Mouse (Mus musculus) hematopoietic stem cell, adult 5-6 weeks (primary cell): ENCODE measurements around the gene Zfp607b. TPM values are rescaled to one million over a fixed set of nuclear protein-coding genes. Genes with fewer than 3 reads are reported as not detected.

ENCODE experiments used
- ATAC-seq, 2 experiments: fragments of 125-278 bp in 1 of 2; replicated peaks in 1 of 2; 2 replicates each; pipeline ENCODE4 v1.8.0; 2016 to 2017; ENCODE audit warnings: inconsistent platforms in 2 of 2, mild to moderate bottlenecking in 2 of 2, moderate number of reproducible peaks in 2 of 2, low read depth in 1 of 2, moderate TSS enrichment in 1 of 2; ENCODE audit not compliant: low FRiP score in 2 of 2, poor library complexity in 2 of 2, severe bottlenecking in 2 of 2, insufficient read depth in 1 of 2, low TSS enrichment in 1 of 2
- total RNA-seq: library from RNA; stranded (forward); fragments of 172-1452, 232-1000 nt; gene quantifications from 2 replicates; pipeline ENCODE4 v1.2.3, GENCODE M21; 2017

The Zfp607b gene
- total RNA-seq, 1 experiment from 2014 or later = 1.4 TPM

- ATAC-seq = no peak
These were observed 46.3 kb downstream of the Zfp607b start for GRCm38 (mm10) chr7:27735457-27735856.

Other genes starting within 250 kb of the Zfp607b start
- 0.31 TPM in 1 of 2 replicates, not detected in the other for gene Sptbn4, start 241.7 kb upstream of the Zfp607b start, total RNA-seq
- gene Blvrb, start 241.4 kb upstream of the Zfp607b start, total RNA-seq = 20.4 and 31.7 TPM in 2 replicates
- gene Sertad3, start 215.6 kb upstream of the Zfp607b start, total RNA-seq = 9.7 and 16.8 TPM in 2 replicates
- 23.3 and 25.8 TPM in 2 replicates for gene Sertad1, start 202.4 kb upstream of the Zfp607b start, total RNA-seq
- 1.1 and 1.5 TPM in 2 replicates for gene Prx, start 190.0 kb upstream of the Zfp607b start, total RNA-seq
- gene Hipk4, start 166.1 kb upstream of the Zfp607b start, total RNA-seq = 0.31 TPM in 1 of 2 replicates, not detected in the other
- 15.2 and 18.9 TPM in 2 replicates for gene Pld3, start 136.1 kb upstream of the Zfp607b start, total RNA-seq
- gene 2310022A10Rik, start 136.1 kb upstream of the Zfp607b start, total RNA-seq = 4.8 and 7.4 TPM in 2 replicates
- 56.0 and 63.1 TPM in 2 replicates for gene Akt2, start 97.8 kb upstream of the Zfp607b start, total RNA-seq
- gene Ttc9b, start 35.4 kb upstream of the Zfp607b start, total RNA-seq = not detected in 2 replicates
- 3.6 and 5.9 TPM in 2 replicates for gene Map3k10, start 14.7 kb upstream of the Zfp607b start, total RNA-seq
- 13.0 and 14.1 TPM in 2 replicates for gene Zfp60, start 42.0 kb downstream of the Zfp607b start, total RNA-seq
- gene Zfp626, start 117.9 kb downstream of the Zfp607b start, total RNA-seq = 9.0 and 10.3 TPM in 2 replicates
- 8.5 and 10.4 TPM in 2 replicates for gene Zfp59, start 149.3 kb downstream of the Zfp607b start, total RNA-seq
- gene Zfp607a, start 168.2 kb downstream of the Zfp607b start, total RNA-seq = 7.0 and 14.1 TPM in 2 replicates
- gene Zfp974, start 240.1 kb downstream of the Zfp607b start, total RNA-seq = 10.1 and 15.3 TPM in 2 replicates